Mouse (Mus musculus): ENCODE measurements at regions not wholly inside any gene's neighbourhood (a gene's known extent, or its start where the extent isn't known, plus 50 kb on each side); places are given as distances from the start of the nearest gene placed in this dataset.

DNA sequence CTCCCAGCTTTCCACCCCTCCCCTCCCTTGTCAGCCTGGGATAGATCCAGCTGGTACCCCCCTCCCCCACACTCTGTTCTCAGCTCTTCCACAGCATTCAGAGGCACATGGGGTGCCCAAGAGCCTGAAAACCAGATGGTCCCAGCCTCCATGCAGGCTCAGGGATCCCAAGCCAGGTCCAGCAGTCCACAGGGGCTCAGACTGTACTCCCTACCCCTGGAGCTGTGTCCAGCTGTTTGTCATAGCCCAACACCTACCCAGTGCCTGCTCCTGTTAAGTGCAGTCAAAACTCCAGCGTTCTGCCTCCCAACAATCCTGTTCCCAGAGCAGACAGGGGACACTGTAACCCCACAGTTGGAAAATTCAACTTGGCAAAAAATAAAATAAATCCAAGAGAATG lies 998.1 kb downstream of the Tlr4 start:
- no peak for TF ChIP-seq CTCF (IDR thresholded peaks at IDR 0.05; ENCODE audit: low read depth)
- no peak for TF ChIP-seq EP300 (IDR thresholded peaks at IDR 0.05; ENCODE audit: low read depth)
- Histone ChIP-seq H3K4me1 (replicated peaks; ENCODE audit: control insufficient read depth in 2 of 2, insufficient read depth in 2 of 2, low read length in 1 of 2) (no peaks in the 10 kb centered on the region), H3K9me3 (ENCODE audit: control insufficient read depth, low read length) (no peaks in the 10 kb centered on the region), H3K27ac (no peak overlapping the region), H3K27me3 (ENCODE audit: control insufficient read depth, insufficient read depth, low read length) (no peaks in the 10 kb centered on the region), H3K4me2 (ENCODE audit: low read depth) (no peak overlapping the region), H3K4me3 (ENCODE audit: insufficient read depth in 1 of 2, low read depth in 2 of 2, low read length in 2 of 2) (no peak overlapping the region), H3K9ac (replicated peaks) (no peak overlapping the region), H3K36me3 (replicated peaks; ENCODE audit: control insufficient read depth, insufficient read depth, low read depth) (no peaks in the 10 kb centered on the region)
- no peak for ATAC-seq (ENCODE audit: insufficient read depth)
- no peak for DNase-seq (ENCODE audit: low read depth in 3 of 3, low spot score in 3 of 3)
- WGBS (ENCODE audit: insufficient replicate concordance) = 23% methylated on average over 1 of the region's 1 CpGs

GRCm38 (mm10) chr4:67796050-67796449 lies 968.7 kb downstream of the Tlr4 start:
- ATAC-seq (ENCODE audit: insufficient read depth) (no peak), DNase-seq (ENCODE audit: low read depth in 3 of 3, low spot score in 3 of 3) (no peak)
- TF ChIP-seq EP300 (IDR thresholded peaks at IDR 0.05; ENCODE audit: low read depth) (no peak), CTCF (IDR thresholded peaks at IDR 0.05; ENCODE audit: low read depth) (no peak)
- no peak overlapping the region for H3K9ac ChIP-seq (replicated peaks)
- no peaks in the 10 kb centered on the region for H3K36me3 ChIP-seq (replicated peaks; ENCODE audit: control insufficient read depth, insufficient read depth, low read depth)
- H3K4me3 ChIP-seq (ENCODE audit: insufficient read depth in 1 of 2, low read depth in 2 of 2, low read length in 2 of 2) = no peak overlapping the region
- no peaks in the 10 kb centered on the region for H3K4me1 ChIP-seq (replicated peaks; ENCODE audit: control insufficient read depth in 2 of 2, insufficient read depth in 2 of 2, low read length in 1 of 2)
- H3K27me3 ChIP-seq (ENCODE audit: control insufficient read depth, insufficient read depth, low read length) = no peaks in the 10 kb centered on the region
- H3K9me3 ChIP-seq (ENCODE audit: control insufficient read depth, low read length) = no peaks in the 10 kb centered on the region
- H3K4me2 ChIP-seq (ENCODE audit: low read depth) = no peak overlapping the region
- WGBS (ENCODE audit: insufficient replicate concordance) = 38% methylated on average over 1 of the region's 1 CpGs
- H3K27ac ChIP-seq = no peak overlapping the region

Data from liver, embryonic 14.5 days (tissue).